Mouse (Mus musculus) cerebellum, postnatal 14 days (tissue): ENCODE measurements around the gene Gm13043.
"Not testable (repeated sequence)": the region's sequence is repeated elsewhere in the genome, so short reads cannot be mapped to it uniquely, and the experiment has no call there.

Experiments used
- DNase-seq, 2 experiments: peaks; one replicate each; pipeline ENCODE4 v3.0.0; 2021; ENCODE audit warnings: mixed read lengths in 2 of 2

Gm13043 gene

DNA sequence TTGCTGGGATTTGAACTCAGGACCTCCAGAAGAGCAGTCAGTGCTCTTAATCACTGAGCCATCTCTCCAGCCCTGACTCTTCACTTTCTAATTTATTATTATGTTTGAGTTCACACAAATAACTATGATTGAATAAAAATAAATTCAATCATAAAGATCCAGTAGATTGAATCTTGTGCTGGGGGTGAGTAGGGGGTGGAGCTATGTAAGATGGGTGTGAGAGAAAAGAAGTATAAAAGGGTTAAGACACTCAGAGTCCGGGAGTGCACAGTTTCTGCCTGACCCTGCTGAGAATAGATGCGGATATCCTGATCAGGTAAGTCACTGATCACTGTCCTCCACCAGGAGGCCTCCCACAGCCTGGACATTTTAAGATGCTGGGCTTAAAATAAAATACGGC is at the start of gene Gm13043:
Gene Gm13043 (plus strand): TSS at position 301 of the 400 bp plus-strand sequence.
- no peak for DNase-seq

DNA sequence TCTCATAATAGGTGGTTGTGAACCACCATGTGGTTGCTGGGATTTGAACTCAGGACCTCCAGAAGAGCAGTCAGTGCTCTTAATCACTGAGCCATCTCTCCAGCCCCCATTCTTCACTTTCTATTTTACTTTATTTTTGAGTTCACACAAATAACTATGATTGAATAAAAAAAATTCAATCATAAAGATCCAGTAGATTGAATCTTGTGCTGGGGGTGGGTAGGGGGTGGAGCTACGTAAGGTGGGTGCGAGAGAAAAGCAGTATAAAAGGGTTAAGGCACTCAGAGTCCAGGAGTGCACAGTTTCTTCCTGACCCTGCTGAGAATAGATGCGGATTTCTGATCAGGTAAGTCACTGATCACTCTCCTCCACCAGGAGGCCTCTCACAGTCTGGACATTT is 24.5 kb downstream of the Gm13043 start, which contains the start of gene Gm13040:
Gene Gm13040 (plus strand): TSS at position 301 of the 400 bp plus-strand sequence.
- not testable (repeated sequence) for DNase-seq

DNA sequence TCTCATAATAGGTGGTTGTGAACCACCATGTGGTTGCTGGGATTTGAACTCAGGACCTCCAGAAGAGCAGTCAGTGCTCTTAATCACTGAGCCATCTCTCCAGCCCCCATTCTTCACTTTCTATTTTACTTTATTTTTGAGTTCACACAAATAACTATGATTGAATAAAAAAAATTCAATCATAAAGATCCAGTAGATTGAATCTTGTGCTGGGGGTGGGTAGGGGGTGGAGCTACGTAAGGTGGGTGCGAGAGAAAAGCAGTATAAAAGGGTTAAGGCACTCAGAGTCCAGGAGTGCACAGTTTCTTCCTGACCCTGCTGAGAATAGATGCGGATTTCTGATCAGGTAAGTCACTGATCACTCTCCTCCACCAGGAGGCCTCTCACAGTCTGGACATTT is 40.3 kb downstream of the Gm13043 start, which contains the start of the genes BC080695 and Gm13057:
Gene BC080695 (plus strand): TSS at position 301 of the 400 bp plus-strand sequence.
Gene Gm13057 (plus strand): TSS at position 310 of the 400 bp plus-strand sequence.
- not testable (repeated sequence) for DNase-seq
